Mouse (Mus musculus) brain, embryonic 14.5 days (tissue): ENCODE measurements at regions not wholly inside any gene's neighbourhood (a gene's known extent, or its start where the extent isn't known, plus 50 kb on each side); places are given as distances from the start of the nearest gene placed in this dataset.

Experiments used
- DNase-seq: peaks from one replicate; pipeline ENCODE4 v3.0.0-alpha.2; 2011; ENCODE audit warnings: low read depth
- CTCF ChIP-seq: fragments of 200-500 bp; IDR thresholded peaks from 2 replicates; pipeline ENCODE4 v1.5.1; 2012; ENCODE audit warnings: inconsistent platforms, mild to moderate bottlenecking, moderate library complexity, borderline replicate concordance; ENCODE audit not compliant: insufficient read depth, insufficient read length; ENCODE audit errors: extremely low read depth
- POLR2A ChIP-seq: fragments of 200-500 bp; IDR thresholded peaks from 2 replicates; pipeline ENCODE4 v1.6.1; 2012; ENCODE audit warnings: mild to moderate bottlenecking, inconsistent platforms, borderline replicate concordance; ENCODE audit not compliant: poor library complexity, insufficient read depth, insufficient read length, severe bottlenecking; ENCODE audit errors: extremely low read depth

- TF ChIP-seq CTCF: no peak
- no peak for TF ChIP-seq POLR2A
- DNase-seq: peak; percentile 1
Observed at GRCm38 (mm10) chr8:55754189-55754588, 152.6 kb downstream of the Adam29 start.

GRCm38 (mm10) chr8:55724303-55725279 is 182.2 kb downstream of the Adam29 start:
- peak; percentile 70 for DNase-seq
- TF ChIP-seq POLR2A (no peak), CTCF (no peak)

DNA sequence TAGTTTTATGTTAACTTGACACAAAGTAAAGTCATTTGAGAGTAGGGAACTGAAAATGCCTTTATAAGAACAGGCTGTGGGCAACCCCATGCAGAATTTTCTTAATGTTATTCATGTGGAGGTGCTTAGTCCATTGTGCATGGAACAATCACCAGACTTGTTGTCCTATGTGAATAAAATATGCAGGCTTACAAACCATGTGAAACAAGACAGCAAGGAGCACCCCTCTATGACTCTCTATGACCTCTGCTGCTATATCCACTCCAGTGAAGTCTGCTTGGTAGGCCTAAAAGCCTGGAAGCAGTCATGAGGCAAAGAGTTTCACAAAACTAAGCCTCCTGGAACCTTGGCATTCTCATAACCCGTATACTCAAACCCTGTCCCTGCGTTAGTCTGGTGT is 215.0 kb downstream of the Adam29 start:
- DNase-seq: no peak
- no peak for TF ChIP-seq POLR2A
- TF ChIP-seq CTCF: no peak

DNA sequence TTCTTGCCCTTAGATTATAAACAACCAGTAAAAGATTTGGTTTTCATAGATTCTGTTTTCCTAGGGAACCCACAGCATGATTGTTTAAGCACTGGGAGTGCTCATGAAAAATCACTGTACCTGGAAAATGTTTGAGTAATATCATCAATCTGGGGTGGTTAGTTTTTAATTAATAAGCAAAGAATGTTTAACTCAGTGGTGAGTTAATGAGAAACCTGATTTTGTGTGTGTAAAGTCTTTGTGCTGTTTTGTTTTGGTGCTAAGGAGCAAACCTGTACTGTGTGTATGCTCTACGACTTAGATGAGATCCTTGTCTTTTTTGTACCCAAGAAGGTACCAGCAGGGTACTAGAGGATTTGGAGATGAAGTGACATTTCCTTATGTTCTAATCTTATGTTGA is 226.3 kb downstream of the Adam29 start:
- TF ChIP-seq CTCF (no peak), POLR2A (no peak)
- no peak for DNase-seq

GRCm38 (mm10) chr8:55638716-55639115 is 268.0 kb downstream of the Adam29 start:
- no peak for TF ChIP-seq CTCF
- TF ChIP-seq POLR2A: no peak

GRCm38 (mm10) chr8:55622399-55622798 is 284.3 kb downstream of the Adam29 start:
- DNase-seq: peak; percentile 40
- TF ChIP-seq POLR2A (no peak), CTCF (no peak)

More at GRCm38 (mm10) chr8:55638716-55639115, 268.0 kb downstream of the Adam29 start:
- DNase-seq: no peak
